Mouse (Mus musculus) E14TG2a.4 (cell line): ENCODE data around the gene Add1.

Experiments
- CTCF ChIP-seq: conservative IDR thresholded peaks from 2 replicates; pipeline ENCODE4 v1.5.1; 2014; ENCODE audit warnings: low read length
- NANOG ChIP-seq: IDR thresholded peaks from 2 replicates; pipeline ENCODE4 v1.6.1; 2014; ENCODE audit warnings: borderline replicate concordance, low read length, mixed read lengths
- POU5F1 ChIP-seq: IDR thresholded peaks from 2 replicates; pipeline ENCODE4 v1.6.1; 2014; ENCODE audit warnings: low read length, borderline replicate concordance

GRCm38 (mm10) chr5:34670280-34670679, 96.8 kb downstream of the Add1 start:
- peak; percentile 32 for TF ChIP-seq CTCF
- TF ChIP-seq POU5F1, result no peak
- TF ChIP-seq NANOG, result no peak
